Mouse (Mus musculus): ENCODE results near the gene Prss35. TPM values are rescaled to one million over a fixed set of nuclear protein-coding genes. Genes with fewer than 3 reads are reported as not detected.

The Prss35 gene
- total RNA-seq, 4 experiments from 2014 or later: 0.08 to 0.11 TPM; not detected in 2

DNA sequence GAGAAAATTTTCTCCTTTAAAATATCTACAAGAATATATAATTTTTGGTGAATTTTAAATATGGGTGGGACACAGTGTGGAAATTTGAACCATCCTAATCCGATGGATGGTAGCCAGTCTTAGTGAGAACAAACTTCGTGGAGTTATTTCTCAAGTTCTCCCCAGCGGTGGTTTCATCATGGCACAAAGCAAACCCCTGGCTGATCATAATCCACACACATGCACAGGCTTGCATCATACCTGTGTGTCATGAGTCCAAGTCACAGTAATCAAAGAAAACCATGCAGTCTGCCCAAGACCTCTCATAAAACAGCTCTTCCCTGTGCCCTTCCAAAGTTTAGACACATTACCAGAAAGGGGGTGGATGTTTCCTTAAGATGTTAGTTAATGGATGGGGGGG lies 13.6 kb upstream of the Prss35 start:
- no peak for DNase-seq (ENCODE audit: low spot score in 2 of 2)

DNA sequence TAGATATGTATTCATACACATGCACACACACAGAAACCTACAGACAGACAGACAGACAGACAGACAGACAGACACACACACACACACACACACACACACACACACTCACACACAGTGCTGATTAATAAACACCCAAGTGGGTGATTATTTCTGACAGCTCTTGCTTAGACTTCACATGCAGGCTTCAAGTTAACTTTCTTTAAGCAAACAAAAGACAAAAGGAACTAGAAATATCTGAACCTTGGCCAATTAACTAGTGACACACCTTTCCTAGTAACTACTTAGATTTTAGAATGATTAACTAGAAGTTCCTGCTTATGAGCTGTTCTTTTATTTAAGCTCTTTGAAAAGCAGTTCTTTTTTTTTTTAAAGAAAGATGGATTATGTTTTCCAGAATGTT lies 9.1 kb upstream of the Prss35 start:
- DNase-seq (ENCODE audit: low spot score in 2 of 2): no peak

DNA sequence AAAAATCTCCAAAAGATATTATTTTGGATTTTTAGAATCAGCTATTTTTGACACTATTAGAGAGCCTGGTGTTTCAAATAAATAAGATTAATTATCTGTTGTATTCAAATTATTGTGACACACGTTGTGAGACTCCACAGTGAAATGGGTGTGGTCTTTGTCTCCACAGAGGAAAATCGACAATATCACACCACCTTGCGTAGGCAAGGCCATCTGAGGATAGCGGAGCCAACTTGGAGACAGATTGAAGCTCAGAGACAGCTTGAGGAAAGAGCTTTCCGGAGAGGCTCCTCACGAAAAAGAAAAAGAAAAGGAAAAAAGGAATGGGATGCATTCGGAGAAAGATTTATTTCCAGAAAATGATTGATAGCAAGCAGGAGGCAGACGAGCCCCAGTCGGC lies 8.7 kb upstream of the Prss35 start:
- DNase-seq (ENCODE audit: low spot score in 2 of 2): no peak

DNA sequence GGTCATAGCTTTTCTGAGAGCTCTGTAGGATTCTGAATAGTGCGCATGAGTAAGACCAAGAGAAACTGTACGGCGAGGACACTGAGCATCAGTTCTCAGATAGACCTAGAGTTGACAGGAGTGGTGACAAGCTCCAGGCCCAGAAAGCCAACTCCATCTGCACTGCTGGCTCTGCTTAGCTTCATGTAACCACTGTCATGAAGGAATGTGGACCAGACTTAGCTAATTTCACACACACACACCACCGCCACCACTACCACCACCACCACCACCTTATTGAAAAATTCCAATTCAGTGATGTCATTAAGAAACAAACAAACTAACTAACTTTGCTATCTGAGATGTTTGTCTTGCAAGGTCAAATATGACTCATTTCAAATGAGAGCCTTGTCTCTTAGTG lies 6.5 kb upstream of the Prss35 start:
- no peak for DNase-seq (ENCODE audit: low spot score in 2 of 2)

DNA sequence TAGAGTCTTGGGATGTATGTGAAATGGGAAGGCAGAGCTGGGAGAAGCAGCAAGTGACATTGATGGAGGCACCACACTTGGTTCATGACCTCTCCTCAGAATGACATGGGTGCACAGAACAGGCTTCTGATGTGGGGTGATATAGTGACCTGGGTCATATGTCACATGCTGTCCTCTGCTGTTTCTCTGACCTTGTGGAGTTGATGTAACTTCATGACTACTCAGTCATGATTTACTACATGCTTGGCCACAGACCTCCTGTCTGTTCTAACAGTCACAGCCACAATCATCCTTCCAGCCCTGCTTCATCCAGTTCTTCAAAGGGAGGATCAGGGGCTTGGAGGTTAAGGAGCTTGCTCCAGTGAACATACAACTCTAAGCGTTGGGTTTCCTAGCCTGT lies 5.4 kb upstream of the Prss35 start:
- no peak for DNase-seq (ENCODE audit: low spot score in 2 of 2)

DNA sequence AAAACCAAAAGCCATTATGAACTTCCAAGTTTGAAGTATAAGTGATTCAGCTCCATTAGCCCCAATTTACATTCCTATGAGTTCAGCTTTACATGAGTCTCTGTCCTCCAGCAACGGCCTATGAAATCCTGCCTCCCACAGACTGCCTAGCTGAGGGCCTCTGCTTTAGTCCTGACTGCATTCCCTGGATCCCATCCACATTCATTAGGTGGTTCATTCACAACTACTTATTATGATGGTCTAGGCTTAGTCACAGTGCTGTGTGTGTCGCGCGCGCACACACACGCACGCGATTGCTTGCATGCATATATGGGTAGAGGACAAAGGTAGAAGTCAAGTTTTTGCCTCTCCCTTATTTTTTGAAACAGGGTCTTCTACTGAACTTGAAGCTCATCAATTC lies 4.6 kb upstream of the Prss35 start:
- DNase-seq (ENCODE audit: low spot score in 2 of 2): no peak

DNA sequence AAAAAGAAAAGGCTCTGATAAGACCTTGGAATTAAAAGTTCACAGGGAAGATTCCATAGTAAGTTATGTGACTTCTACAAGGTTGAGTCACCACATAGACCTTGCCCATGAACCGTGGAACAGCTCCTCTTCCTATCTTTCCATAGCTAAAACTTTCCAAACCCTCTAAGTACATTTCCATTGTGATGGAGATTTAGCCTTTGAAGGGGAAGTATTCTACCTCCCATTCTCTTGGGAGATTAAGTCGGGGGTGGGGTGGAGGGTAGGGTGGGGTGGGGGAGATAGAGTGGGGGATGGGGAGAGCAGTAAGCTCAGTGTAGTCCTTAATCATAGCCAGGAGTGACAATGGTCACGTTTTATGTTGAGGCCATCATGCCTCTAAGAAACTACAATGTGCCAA lies 3.5 kb upstream of the Prss35 start:
- DNase-seq (ENCODE audit: low spot score in 2 of 2): no peak

DNA sequence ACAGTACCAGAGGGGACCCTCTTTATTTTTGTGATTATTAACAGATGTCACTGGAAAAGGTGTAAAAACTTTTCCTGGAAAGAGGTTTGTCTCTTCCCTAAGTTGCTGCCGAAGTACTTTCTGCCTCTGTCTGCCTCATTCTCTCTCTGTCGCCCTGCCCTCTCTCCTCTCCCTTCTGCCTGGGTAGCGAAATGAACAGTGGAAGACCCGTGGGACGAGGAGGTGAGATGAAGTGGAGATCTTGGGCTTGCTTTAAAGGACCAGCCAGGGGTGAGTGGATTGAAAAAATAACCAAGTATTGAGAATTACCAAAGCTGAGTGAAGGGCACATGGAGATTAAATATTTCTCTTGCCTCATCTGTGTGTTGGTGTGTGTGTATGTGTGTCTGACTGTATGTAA lies 592 bp downstream of the Prss35 start:
- DNase-seq (ENCODE audit: low spot score in 2 of 2): no peak

DNA sequence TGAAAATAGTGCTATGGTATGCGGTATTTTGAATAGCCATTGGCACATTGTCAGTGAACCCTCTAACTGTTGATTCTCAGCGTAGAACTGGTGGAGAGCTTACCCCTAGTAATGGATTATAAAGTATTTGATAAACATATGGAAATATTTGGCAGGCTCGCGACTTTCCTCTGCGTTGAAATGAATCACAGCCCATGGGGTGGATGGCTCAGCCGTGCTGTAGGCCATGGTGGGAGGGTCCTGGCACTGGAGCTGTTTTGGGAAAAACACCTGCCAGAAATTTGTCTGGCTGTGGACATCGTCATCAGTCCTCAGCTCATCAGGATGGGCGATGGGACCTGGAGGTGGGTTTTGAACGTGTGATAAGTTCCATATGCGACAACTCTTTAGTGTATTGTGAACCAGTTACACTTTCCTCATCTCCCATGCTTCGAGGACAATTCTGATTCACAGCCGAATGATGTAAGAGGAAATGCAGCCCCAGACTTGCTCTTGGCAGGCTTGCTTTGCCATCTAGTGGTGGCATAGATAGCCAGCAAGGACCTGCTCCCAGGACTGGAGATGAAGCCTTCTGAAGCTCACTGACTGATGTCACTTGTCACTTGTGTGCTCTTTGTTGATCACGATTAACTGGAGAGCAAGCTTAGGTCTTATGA lies 2.6 kb downstream of the Prss35 start:
- peak; percentile 14 to 42 for DNase-seq (ENCODE audit: low spot score in 2 of 2)

DNA sequence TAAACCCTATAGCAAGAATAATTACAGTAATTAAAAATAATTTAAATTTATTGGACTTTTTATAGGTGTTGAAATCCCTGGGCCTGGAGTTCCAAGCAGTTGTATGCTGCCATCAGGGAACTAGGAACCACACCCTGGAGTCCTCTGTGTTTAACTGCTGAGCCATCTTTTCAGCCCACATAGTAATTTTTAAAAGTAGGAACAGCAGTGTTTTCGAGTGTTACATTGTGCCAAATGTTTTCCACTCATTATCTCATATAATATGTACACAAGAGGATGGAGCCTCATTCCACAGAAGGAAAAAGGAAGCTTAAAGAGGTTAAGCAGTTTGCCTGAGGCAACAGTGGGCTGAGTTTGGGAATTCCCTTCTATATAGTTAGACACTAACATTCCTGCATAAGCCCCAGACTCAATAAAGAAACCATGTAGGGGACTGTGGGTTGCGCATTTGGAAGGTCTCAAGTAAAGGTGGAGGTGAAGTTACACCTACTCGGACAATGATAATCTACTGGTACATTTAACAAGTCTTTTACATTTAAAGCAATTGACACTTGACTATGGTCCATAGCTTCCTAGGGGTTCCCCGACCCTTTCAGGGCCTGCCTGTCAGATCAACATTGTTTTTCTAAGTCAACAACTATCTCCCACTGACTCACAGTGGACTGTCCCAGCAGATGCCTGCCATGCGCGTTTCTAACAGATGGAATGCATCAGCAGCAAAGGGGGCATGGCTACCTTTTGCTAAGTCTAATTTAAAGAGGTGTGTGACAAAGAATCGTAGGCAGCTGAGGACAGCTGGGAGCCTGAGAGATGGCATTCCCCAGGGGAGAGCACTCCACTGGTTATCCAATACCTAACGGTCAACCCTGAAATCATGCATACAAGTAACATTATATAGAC lies 19.3 kb downstream of the Prss35 start:
- no peak for DNase-seq (ENCODE audit: low spot score in 2 of 2)

DNA sequence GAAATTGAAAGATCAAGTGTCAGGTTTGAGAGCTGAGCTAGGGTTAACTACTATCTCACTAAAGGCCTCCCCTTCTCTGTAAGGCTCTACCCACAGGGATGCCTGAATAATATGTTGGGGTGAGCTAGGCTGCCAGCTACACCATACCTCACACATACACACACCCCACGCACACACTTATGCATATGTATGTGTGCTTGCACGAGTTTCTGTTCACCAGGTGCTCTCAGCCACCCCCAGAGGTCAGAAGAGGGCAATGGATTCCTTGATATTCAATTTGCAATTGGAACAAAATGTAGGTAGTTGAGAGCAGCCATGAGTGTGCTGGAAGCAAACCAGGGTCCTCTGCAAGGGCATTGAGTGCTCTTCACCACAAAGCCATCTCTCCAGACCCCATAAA lies 20.6 kb downstream of the Prss35 start:
- no peak for DNase-seq (ENCODE audit: low spot score in 2 of 2)

DNA sequence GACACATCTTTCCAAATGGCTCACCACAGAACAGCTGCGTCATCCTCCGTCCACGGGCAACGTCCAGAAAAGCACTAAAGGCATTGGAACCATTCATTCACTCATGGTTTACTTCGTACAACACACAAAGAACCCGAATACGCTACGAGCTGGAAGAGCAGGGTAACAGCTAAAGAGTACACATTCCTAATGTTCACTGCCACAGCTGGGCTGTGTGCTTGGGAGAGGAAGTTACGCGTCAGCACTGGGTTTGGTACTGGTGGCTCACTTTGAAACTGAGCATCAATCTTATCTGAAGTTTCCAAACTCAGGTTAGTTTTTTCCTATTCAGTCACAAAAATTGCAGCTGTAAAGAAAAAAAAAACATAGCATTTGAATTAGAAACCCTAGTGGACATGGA lies 23.5 kb downstream of the Prss35 start:
- no peak for DNase-seq (ENCODE audit: low spot score in 2 of 2)

DNA sequence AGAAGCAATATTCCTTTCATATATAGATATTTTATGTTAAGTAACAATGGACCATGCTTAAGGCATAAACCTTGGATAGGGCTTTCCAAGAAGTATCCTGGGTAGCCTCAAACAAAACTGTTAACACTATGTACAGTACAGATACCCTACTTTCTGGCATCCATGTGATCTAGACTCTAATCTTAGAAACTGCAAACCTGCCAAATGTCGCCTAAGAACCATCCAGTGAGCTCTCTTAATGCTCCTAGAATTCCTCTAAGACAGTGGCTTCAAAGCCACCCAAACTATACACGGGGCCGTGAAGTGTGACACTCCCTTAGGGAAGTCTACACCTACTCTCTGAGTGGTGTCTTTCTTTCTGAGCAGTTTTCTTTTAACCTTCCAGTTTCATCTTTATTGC lies 29.4 kb downstream of the Prss35 start:
- DNase-seq (ENCODE audit: low spot score in 2 of 2): no peak

DNA sequence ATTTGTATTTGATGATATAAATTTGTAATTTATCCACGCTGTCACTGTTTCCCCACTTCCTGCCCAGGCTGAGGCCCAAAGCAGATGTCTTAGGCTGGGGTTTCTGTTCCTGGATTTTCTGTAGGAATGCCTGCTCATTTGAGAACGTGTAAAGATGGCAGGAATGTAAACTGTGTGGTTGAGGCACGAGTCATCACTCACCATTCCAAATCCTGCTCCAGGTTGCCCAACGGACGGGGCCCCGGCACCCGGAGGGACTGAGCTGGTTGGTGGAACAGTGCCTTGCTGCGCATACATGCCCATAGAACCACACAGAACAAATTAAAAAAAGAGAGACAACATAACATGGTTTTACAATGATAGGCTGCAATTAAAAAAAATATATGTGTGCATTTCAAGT lies 30.5 kb downstream of the Prss35 start:
- DNase-seq (ENCODE audit: low spot score in 2 of 2): no peak

DNA sequence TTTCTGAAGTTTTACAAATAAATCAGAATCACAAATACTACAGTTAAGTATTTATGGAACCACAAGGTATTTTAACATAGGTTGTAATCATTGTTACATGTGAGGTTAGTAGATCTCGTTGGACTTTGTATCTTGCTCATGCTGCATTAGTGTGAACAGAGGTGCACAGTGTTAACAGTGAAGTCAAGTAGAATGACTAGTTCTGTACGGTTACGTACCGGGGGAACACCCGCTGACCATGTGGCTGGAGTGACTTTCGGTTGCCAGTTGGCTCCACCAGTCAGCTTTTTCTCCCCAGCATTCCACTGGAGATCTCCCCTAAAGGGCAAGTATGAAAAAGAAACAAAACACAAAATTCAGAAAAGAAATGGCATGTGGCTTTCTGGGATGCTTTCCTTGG lies 31.9 kb downstream of the Prss35 start:
- DNase-seq (ENCODE audit: low spot score in 2 of 2): no peak

DNA sequence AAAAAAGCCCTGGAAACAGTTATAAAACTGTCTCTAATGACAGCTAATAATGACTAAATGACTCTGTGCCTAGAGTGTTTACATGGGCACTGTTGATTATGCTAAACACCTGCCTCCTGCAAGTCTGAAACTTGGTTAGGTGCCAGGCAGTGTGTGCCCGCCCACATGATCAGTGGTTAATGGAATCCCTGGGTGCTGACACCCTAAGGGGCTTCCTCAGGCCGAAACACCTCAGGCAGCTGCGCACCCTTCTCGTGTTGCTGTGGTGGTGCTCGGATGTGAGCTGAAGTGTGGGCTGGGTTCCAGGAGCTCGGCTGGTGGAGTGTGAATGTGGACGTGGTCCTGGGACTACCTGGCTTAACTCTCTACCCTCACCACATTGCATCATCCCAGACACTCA lies 33.9 kb downstream of the Prss35 start:
- no peak for DNase-seq (ENCODE audit: low spot score in 2 of 2)

DNA sequence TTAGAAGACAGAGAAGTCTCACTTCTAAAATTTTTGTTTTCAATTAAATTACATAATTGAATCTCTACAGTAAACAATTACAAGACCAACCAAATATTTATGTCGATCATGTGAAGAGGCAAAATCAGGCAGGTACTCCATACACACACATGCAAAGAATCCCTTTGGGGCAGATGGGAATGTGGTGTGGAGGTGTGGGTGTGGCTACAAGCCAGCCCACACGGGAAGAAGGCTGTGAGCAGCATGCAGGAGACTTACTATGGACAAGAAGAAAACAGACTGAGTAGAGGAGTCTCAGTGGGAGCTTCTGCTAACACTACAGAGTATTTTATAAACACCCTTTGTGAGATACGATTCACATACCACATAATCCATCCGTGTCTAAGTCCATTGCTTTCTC lies 34.8 kb downstream of the Prss35 start:
- no peak for DNase-seq (ENCODE audit: low spot score in 2 of 2)

DNA sequence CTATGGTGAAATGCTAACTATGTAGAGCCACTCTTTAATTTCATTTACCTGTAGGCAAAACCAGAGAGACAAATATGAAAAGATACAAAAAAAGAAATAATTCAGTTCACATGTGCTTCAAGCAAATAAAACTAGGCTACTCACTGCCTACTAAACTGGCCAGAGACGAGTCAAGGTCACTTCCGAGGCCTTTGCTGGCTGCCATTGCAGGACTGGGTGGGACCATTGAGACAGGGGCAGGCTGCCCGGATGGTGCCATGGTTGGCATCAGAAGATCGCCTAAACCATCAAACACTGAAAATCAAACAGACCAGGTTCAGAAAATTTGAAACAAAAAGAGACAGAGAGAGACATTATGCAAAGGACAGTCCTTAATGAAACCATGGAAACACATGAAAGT lies 38.0 kb downstream of the Prss35 start:
- no peak for DNase-seq (ENCODE audit: low spot score in 2 of 2)

DNA sequence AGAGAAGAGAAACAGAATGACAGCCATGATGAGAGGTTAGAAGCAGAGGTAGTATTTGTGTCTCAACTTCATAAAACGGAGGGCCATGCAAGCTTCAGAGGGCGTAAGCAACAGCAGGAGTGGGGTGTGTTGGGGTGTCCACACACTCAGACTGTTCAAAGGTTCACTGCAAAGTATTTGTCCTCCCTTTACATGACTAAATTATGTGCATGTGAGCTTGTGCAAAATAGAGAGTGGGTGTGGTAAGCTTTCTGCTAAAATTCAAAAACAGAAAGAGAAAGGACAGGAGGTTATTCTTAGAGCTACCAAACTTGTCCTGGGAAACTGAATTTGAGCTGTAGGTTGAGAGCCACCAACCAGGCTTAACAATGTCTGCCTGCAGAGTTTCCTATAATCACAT lies 39.4 kb downstream of the Prss35 start:
- no peak for DNase-seq (ENCODE audit: low spot score in 2 of 2)

DNA sequence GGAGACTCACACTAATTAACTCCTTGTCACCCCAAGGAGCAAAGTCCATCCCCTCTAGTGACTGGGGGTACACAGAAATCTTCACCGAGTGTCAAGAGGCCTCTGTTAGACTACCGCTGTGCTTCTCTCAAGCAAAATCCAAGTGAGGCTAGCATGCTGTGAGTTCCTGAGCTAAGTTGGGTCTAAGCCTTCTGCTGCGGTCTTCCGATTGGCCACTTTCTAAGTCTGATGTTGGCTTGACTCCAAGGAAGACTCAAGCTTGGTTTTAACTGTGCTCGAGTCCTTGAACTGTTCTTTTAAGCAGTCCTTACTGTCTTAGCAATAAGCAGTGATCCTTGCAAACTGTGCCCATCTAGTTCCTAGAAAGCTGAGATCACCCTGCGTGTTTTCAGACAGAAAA lies 45.7 kb downstream of the Prss35 start:
- no peak for DNase-seq (ENCODE audit: low spot score in 2 of 2)

DNA sequence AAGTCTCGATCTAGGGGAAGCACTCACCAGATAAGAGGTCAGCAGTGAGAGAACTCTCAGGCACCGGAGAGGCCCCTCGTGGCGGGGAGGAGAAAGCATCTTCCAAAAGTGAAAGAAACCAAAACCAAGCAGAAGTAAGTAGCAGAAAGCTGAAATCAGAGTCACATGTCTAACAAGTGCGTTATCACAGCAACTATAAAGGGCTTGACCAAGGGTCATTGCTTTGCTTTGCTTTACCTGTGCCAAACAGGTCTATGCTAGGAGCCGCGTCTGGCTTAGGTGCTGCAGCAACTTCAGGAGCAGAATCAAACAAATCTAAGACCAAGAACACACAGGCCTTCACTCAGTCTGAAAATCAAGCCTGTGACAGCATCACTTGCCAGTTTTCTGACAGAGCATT lies 48.5 kb downstream of the Prss35 start:
- no peak for DNase-seq (ENCODE audit: low spot score in 2 of 2)

DNA sequence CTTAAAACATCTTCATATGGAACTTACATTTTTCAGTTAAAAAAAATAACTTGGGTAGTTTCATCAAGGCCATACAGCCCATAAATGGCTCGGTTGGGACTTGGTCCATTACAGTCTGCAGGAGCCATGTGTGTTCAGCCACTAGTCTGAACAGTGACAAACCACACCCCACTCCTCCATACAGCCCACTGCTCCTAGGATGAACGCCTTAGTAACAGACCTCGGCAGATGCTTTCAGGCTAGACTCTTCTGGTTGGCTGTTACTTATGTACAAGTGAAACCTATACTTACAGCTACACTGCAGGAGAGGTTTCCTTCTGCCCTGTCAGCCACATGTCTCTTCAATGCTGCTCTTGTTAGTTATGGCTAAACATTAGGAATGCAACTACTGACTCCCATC lies 51.8 kb downstream of the Prss35 start:
- no peak for DNase-seq (ENCODE audit: low spot score in 2 of 2)

DNA sequence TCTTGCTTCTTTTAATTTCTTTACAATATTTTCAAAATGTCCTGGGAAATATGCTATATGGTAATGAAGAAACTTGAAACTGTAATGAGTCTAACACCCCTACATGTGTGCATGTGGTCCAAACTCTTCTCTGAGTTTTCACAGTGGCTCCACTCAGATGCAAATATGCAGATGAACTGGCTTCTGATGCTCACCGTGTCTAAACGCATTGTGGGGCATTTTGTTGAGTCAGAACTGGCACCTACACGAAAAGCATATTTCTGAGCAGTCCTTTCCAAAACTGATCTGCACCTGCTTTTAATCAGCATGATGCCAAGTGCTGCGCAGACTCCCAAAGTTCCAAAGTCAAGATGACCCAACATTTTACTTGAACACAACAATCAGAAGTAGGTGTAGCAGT lies 54.1 kb downstream of the Prss35 start:
- DNase-seq (ENCODE audit: low spot score in 2 of 2): no peak
